ENCODE assay signal across 9 mouse cellular contexts in the genomic region with DNA sequence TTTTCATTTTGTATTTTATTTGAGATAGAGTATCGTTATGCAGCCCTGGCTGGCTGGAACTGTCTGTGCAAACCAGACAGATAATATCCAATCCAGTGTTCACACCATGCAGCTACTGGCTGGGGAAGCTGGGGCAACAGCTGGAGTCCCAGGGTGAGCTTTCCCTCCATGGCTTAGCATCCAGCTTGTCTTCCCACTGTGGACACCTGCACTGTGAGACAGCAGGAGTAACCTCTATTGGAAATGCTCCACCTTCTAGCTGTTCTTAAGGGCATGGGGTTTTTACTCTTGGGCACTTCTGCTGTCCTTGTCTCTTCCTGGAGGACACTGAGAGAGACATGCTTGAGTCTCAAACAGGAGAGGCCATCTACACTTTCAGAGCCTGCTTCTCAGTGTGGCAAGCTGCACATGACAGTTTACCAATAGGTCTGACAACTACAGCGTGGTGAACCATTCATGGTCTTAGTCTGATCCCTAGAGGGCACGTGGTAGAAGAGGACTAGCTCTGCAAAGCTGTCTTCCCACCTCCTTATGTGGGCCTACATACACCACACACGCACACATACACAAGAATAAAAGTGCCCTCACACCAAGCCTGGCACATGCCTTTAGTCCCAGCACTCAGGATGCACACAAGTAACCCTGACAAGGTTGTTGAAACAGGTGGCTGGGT. TPM values are rescaled to one million over a fixed set of nuclear protein-coding genes. Genes with fewer than 3 reads are reported as not detected.
DNase-seq lines count a peak whose midpoint lies in the region; ATAC-seq and TF ChIP-seq lines count a peak whose summit lies in the region.
"Had no signal": no experiment of that assay in that cellular context is flagged by ENCODE, and none has a peak within 500 bp of the region (broad histone marks: within the 10 kb centered on the region; RNA-seq: fewer than 3 reads in every experiment).

No protein-coding gene starts in this region.

- H3K4me3 ChIP-seq in gastrocnemius, adult 2 months = peak overlapping the region; percentile 87
- H3K4me3 ChIP-seq in E14TG2a.4 (replicated peaks; ENCODE audit: low read length) = peak overlapping the region; percentile 95
- H3K4me3 ChIP-seq in forebrain, embryonic 16.5 days (replicated peaks; ENCODE audit: low read length) = peak overlapping the region; percentile 80
- peak overlapping the region; percentile 89 for H3K4me3 ChIP-seq in liver, embryonic 16.5 days (ENCODE audit: low read depth, low read length)

- no peaks in the 10 kb centered on the region for H3K9me3 ChIP-seq in E14TG2a.4 (ENCODE audit: low read length)
- no peaks in the 10 kb centered on the region for H3K9me3 ChIP-seq in forebrain, embryonic 16.5 days (ENCODE audit: control insufficient read depth, low read length)
- no peaks in the 10 kb centered on the region for H3K9me3 ChIP-seq in liver, embryonic 16.5 days (replicated peaks; ENCODE audit: control insufficient read depth, low read length)

- intact Hi-C loops in gastrocnemius, adult 2 months (cut with DNase I) = loop anchor here (2.0 to 5.0 kb wide), 3 partner anchors 47 to 113 kb away; partner anchors contain the start of genes Ccdc151, Elof1, Prkcsh and Swsap1

- peak; percentile 6 for ATAC-seq in forebrain, embryonic 16.5 days
- no peak for ATAC-seq in liver, embryonic 16.5 days (ENCODE audit: low read depth)
- no peak for ATAC-seq in activated CD4-positive, CD25-positive, alpha-beta regulatory T cell, adult 4 months

- 61% methylated on average over 4 of the region's 4 CpGs for WGBS in forebrain, embryonic 16.5 days
- 57% methylated on average over 4 of the region's 4 CpGs for WGBS in liver, embryonic 16.5 days (ENCODE audit: insufficient replicate concordance)

- H3K4me1 ChIP-seq in E14TG2a.4 (replicated peaks; ENCODE audit: low read depth, low read length) = peaks cover 48% of the 10 kb centered on the region
- H3K4me1 ChIP-seq in forebrain, embryonic 16.5 days (replicated peaks; ENCODE audit: control insufficient read depth, insufficient read depth, low read length) = peaks cover 18% of the 10 kb centered on the region
- peaks cover 14% of the 10 kb centered on the region for H3K4me1 ChIP-seq in liver, embryonic 16.5 days (ENCODE audit: control insufficient read depth, low read depth, low read length)

- H3K27ac ChIP-seq in gastrocnemius, adult 2 months = peak overlapping the region; percentile 97
- H3K27ac ChIP-seq in forebrain, embryonic 16.5 days (ENCODE audit: low read length) = peak overlapping the region; percentile 34; the same call in 1 of the 2 replicates
- peak overlapping the region; percentile 95 for H3K27ac ChIP-seq in liver, embryonic 16.5 days (ENCODE audit: low read length)

- peak overlapping the region; percentile 67 for H3K4me2 ChIP-seq in forebrain, embryonic 16.5 days (ENCODE audit: low read length)
- H3K4me2 ChIP-seq in liver, embryonic 16.5 days (ENCODE audit: low read depth, low read length) = peak overlapping the region; percentile 75

- DNase-seq in gastrocnemius, adult 2 months = no peak
- DNase-seq in gastrocnemius, postnatal 4 days (ENCODE audit: low spot score in 2 of 2) = no peak
- DNase-seq in thymus, postnatal 25 days = no peak
- DNase-seq in kidney, postnatal 36 days = no peak

- H3K27me3 ChIP-seq in E14TG2a.4 (ENCODE audit: insufficient read depth, low read length) = no peaks in the 10 kb centered on the region
- H3K27me3 ChIP-seq in forebrain, embryonic 16.5 days (replicated peaks; ENCODE audit: control insufficient read depth, insufficient read depth, low read length) = no peaks in the 10 kb centered on the region
- no peaks in the 10 kb centered on the region for H3K27me3 ChIP-seq in liver, embryonic 16.5 days (ENCODE audit: control insufficient read depth, insufficient read depth, low read depth, low read length)

- peak overlapping the region; percentile 93; the same call in 1 of the 2 replicates for H3K9ac ChIP-seq in forebrain, embryonic 16.5 days (replicated peaks; ENCODE audit: low read depth, low read length)
- H3K9ac ChIP-seq in liver, embryonic 16.5 days (ENCODE audit: low read depth, low read length) = peak overlapping the region; percentile 91

- TF ChIP-seq CTCF in gastrocnemius, adult 2 months (IDR thresholded peaks at IDR 0.05) = no peak
- TF ChIP-seq CTCF in E14TG2a.4 (conservative IDR thresholded peaks at IDR 0.05; ENCODE audit: low read length) = no peak

- peaks cover 80% of the 10 kb centered on the region for H3K36me3 ChIP-seq in E14TG2a.4 (ENCODE audit: insufficient read depth, low read length)
- H3K36me3 ChIP-seq in forebrain, embryonic 16.5 days (ENCODE audit: control insufficient read depth, insufficient read depth) = peaks cover 6% of the 10 kb centered on the region
- H3K36me3 ChIP-seq in liver, embryonic 16.5 days (ENCODE audit: control insufficient read depth, insufficient read depth) = peaks cover 2% of the 10 kb centered on the region; the same call in 1 of the 2 replicates

RNA-seq across cellular contexts. Expression of gene Gm49318, which starts 1.0 kb away (rescaled TPM):
- total RNA-seq in gastrocnemius, adult 2 months (2021) = not detected
- total RNA-seq in gastrocnemius, postnatal 4 days (2021) = under 1 TPM in 1 of 2 experiments, not detected in 1; 0.54 TPM
- polyA plus RNA-seq in forebrain, embryonic 16.5 days (2015; fragmentation: Nextera tagmentation; extraction: Ambion mirVana) = not detected in 2 replicates
- polyA plus RNA-seq in liver, embryonic 16.5 days (2015; fragmentation: Nextera tagmentation; extraction: Ambion mirVana) = not detected in 2 replicates
- polyA plus RNA-seq in activated CD4-positive, CD25-positive, alpha-beta regulatory T cell, adult 4 months (2017; shearing (Covaris generic)) = not detected
- polyA plus RNA-seq: spleen, adult 2 months had no signal

RNA-seq across cellular contexts. Expression of gene Zfp653, which starts 1.2 kb away (rescaled TPM):
- 1 to 10 TPM; 4.3 to 4.4 TPM for total RNA-seq in gastrocnemius, adult 2 months (2021)
- total RNA-seq in gastrocnemius, postnatal 4 days (2021) = 1 to 10 TPM; 5.6 to 7.4 TPM
- polyA plus RNA-seq in forebrain, embryonic 16.5 days (2015; fragmentation: Nextera tagmentation; extraction: Ambion mirVana) = 20.7 and 22.4 TPM in 2 replicates
- polyA plus RNA-seq in liver, embryonic 16.5 days (2015; fragmentation: Nextera tagmentation; extraction: Ambion mirVana) = 5.7 and 6.2 TPM in 2 replicates
- polyA plus RNA-seq in activated CD4-positive, CD25-positive, alpha-beta regulatory T cell, adult 4 months (2017; shearing (Covaris generic)) = 1 to 10 TPM; 3.3 to 4.0 TPM

RNA-seq across cellular contexts. Expression of gene Ecsit, which starts 15.2 kb away (rescaled TPM):
- total RNA-seq in gastrocnemius, adult 2 months (2021) = 10 to 100 TPM; 84.5 to 96.6 TPM
- total RNA-seq in gastrocnemius, postnatal 4 days (2021) = 10 to 100 TPM; 33.7 to 36.0 TPM
- polyA plus RNA-seq in forebrain, embryonic 16.5 days (2015; fragmentation: Nextera tagmentation; extraction: Ambion mirVana) = 62.5 and 67.4 TPM in 2 replicates
- polyA plus RNA-seq in liver, embryonic 16.5 days (2015; fragmentation: Nextera tagmentation; extraction: Ambion mirVana) = 21.1 and 22.2 TPM in 2 replicates
- polyA plus RNA-seq in activated CD4-positive, CD25-positive, alpha-beta regulatory T cell, adult 4 months (2017; shearing (Covaris generic)) = 10 to 100 TPM; 31.0 to 31.1 TPM

RNA-seq across cellular contexts. Expression of gene Elavl3, which starts 18.2 kb away (rescaled TPM):
- not detected for total RNA-seq in gastrocnemius, adult 2 months (2021)
- total RNA-seq in gastrocnemius, postnatal 4 days (2021) = under 1 TPM; 0.08 to 0.12 TPM
- 77.6 and 101 TPM in 2 replicates for polyA plus RNA-seq in forebrain, embryonic 16.5 days (2015; fragmentation: Nextera tagmentation; extraction: Ambion mirVana)
- 0.04 TPM in 1 of 2 replicates, not detected in the other for polyA plus RNA-seq in liver, embryonic 16.5 days (2015; fragmentation: Nextera tagmentation; extraction: Ambion mirVana)
- not detected for polyA plus RNA-seq in activated CD4-positive, CD25-positive, alpha-beta regulatory T cell, adult 4 months (2017; shearing (Covaris generic))
- polyA plus RNA-seq: spleen, adult 2 months had no signal

RNA-seq across cellular contexts. Expression of gene Cnn1, which starts 29.0 kb away (rescaled TPM):
- total RNA-seq in gastrocnemius, adult 2 months (2021) = 1 to 10 TPM; 3.0 to 3.5 TPM
- total RNA-seq in gastrocnemius, postnatal 4 days (2021) = 1 to 10 TPM; 7.2 to 7.5 TPM
- 0.60 and 0.78 TPM in 2 replicates for polyA plus RNA-seq in forebrain, embryonic 16.5 days (2015; fragmentation: Nextera tagmentation; extraction: Ambion mirVana)
- polyA plus RNA-seq in liver, embryonic 16.5 days (2015; fragmentation: Nextera tagmentation; extraction: Ambion mirVana) = 0.22 and 1.8 TPM in 2 replicates
- not detected for polyA plus RNA-seq in activated CD4-positive, CD25-positive, alpha-beta regulatory T cell, adult 4 months (2017; shearing (Covaris generic))

Comparison
In these comparisons a context has a peak if more than half of its experiments do, and no peak if none do; other contexts are left out.
1. H3K27ac ChIP-seq: peak in every context shown above with its lines; median percentile 97 in gastrocnemius, adult 2 months; 95 in liver, embryonic 16.5 days; 34 in forebrain, embryonic 16.5 days.